Mouse (Mus musculus) liver, embryonic 11.5 days (tissue): ENCODE measurements at regions not wholly inside any gene's neighbourhood (a gene's known extent, or its start where the extent isn't known, plus 50 kb on each side); places are given as distances from the start of the nearest gene placed in this dataset.

Experiments used
- ATAC-seq: fragments of 200-750 bp; cut with Nextera tagmentation; replicated peaks from 2 replicates; pipeline ENCODE4 v1.8.0; 2017; ENCODE audit warnings: moderate number of reproducible peaks, mild to moderate bottlenecking, moderate TSS enrichment, moderate library complexity; ENCODE audit not compliant: low FRiP score
- DNase-seq: peaks from one replicate; pipeline ENCODE4 v3.0.0-alpha.2; 2017; ENCODE audit warnings: low spot score
- H3K27ac ChIP-seq: fragments of 300-500 bp; sonication (generic); 2 replicates; pipeline ENCODE4 v1.5.1; 2014; ENCODE audit warnings: mild to moderate bottlenecking, low read depth, low read length, control low read depth
- H3K27me3 ChIP-seq: fragments of 300-500 bp; sonication (generic); replicated peaks from 2 replicates; pipeline ENCODE4 v1.6.1; 2014; ENCODE audit warnings: low read length, mixed read lengths; ENCODE audit not compliant: control insufficient read depth, insufficient read depth
- H3K36me3 ChIP-seq: fragments of 300-500 bp; sonication (generic); 2 replicates; pipeline ENCODE4 v1.6.1; 2014; ENCODE audit warnings: mild to moderate bottlenecking, low read length, moderate library complexity, mixed read lengths; ENCODE audit not compliant: control insufficient read depth, insufficient read depth
- H3K4me1 ChIP-seq: fragments of 300-500 bp; sonication (generic); replicated peaks from 2 replicates; pipeline ENCODE4 v1.6.1; 2014; ENCODE audit warnings: low read length, mixed read lengths; ENCODE audit not compliant: control insufficient read depth, insufficient read depth
- H3K4me2 ChIP-seq: fragments of 300-500 bp; sonication (generic); 2 replicates; pipeline ENCODE4 v1.6.1; 2014; ENCODE audit warnings: mild to moderate bottlenecking, control low read depth, moderate library complexity
- H3K4me3 ChIP-seq: fragments of 300-500 bp; sonication (generic); 2 replicates; pipeline ENCODE4 v1.5.1; 2014; ENCODE audit warnings: low read depth, low read length, control low read depth
- H3K9ac ChIP-seq: fragments of 300-500 bp; sonication (generic); 2 replicates; pipeline ENCODE4 v1.6.1; 2014; ENCODE audit warnings: low read depth, low read length, control low read depth
- H3K9me3 ChIP-seq: fragments of 300-500 bp; sonication (generic); 2 replicates; pipeline ENCODE4 v1.6.1; 2016; ENCODE audit warnings: low read length, inconsistent platforms, mixed read lengths; ENCODE audit not compliant: control insufficient read depth
- WGBS: fragments of 180-500 bp; shearing (Covaris S2); extraction: QIAGEN DNeasy Blood & Tissue Kit; methylation state at CpG from one replicate; pipeline ENCODE4 v1.1.7; 2014; 5-methylcytosine and 5-hydroxymethylcytosine counted together

DNA sequence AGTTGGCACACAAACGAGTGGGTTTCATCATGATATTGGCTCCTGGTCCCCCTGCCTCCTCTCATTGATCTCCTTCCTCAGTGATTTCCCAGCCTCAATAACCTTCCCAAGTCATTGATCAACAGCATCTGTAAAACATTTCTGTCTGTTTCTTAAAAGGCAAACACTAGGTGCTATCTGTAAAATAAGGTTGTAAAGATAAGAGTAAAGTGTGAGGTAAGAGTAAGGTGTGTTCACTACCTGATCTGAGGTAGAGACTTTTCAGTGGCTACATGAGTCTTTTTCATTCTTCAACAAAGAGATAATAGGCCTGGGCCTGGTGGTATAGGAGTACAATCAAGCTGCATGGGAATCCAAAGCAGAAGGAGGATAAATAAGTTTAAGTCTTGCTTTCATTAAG, 55.7 kb downstream of the Plk2 start:
- H3K27ac ChIP-seq = no peak overlapping the region
- ATAC-seq = no peak
- no peaks in the 10 kb centered on the region for H3K27me3 ChIP-seq
- H3K9ac ChIP-seq = no peak overlapping the region
- H3K36me3 ChIP-seq = no peaks in the 10 kb centered on the region
- no peaks in the 10 kb centered on the region for H3K9me3 ChIP-seq
- no peak for DNase-seq
- no peak overlapping the region for H3K4me2 ChIP-seq
- no peak overlapping the region for H3K4me3 ChIP-seq
- WGBS = 45% methylated on average over 1 of the region's 1 CpGs
- no peaks in the 10 kb centered on the region for H3K4me1 ChIP-seq

DNA sequence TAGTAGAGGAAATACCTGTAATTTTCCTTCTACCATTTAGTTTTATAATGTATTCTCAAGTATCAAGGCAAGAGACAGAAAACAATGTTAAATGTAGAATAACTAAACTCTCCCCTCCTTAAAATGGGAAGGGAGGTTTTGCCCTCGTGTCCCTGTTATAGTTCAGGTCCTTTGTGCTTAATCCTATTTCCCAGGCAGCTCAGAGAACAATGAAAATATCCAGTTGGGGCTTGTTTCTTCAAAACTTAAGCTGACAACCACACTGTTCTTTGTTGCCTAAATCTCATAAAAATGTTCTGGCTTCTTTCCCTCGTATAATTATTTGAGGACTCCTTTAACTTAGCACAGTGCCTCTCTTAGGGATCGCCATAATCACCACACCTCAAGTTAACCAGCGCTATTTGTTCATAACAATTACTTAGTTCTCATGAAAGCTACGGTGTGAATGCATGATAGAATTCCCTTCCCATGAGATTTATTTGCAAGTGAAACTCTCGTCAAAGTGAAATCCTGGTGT, 57.2 kb downstream of the Plk2 start:
- H3K36me3 ChIP-seq = no peaks in the 10 kb centered on the region
- no peaks in the 10 kb centered on the region for H3K27me3 ChIP-seq
- 72% methylated on average over 6 of the region's 6 CpGs for WGBS
- H3K4me1 ChIP-seq = no peaks in the 10 kb centered on the region
- no peak overlapping the region for H3K4me3 ChIP-seq
- ATAC-seq (no peak), DNase-seq (no peak)
- H3K4me2 ChIP-seq = no peak overlapping the region
- no peak overlapping the region for H3K27ac ChIP-seq
- no peaks in the 10 kb centered on the region for H3K9me3 ChIP-seq
- H3K9ac ChIP-seq = no peak overlapping the region

DNA sequence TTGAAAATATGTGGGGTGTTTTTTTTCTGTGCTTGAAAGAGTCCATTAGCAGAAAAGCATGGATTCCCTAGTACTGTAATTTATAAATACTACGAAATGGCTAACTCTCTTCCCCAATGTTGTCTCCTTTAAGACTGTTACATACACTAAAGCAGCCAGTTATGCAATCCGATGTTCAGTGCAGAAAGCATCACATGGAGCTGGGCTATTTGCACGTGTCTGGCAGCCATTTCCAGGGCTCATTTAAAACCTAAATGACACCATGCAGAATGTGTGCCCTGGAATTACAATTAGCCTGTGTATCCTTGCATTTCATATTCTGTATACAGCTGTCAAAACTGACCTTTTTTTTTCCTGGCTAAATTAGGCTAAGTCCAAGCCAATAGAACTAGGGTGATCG, 60.2 kb downstream of the Plk2 start:
- WGBS = 80% methylated on average over 4 of the region's 4 CpGs
- no peaks in the 10 kb centered on the region for H3K36me3 ChIP-seq
- H3K4me3 ChIP-seq = no peak overlapping the region
- H3K27me3 ChIP-seq = no peaks in the 10 kb centered on the region
- H3K9me3 ChIP-seq = no peaks in the 10 kb centered on the region
- H3K27ac ChIP-seq = no peak overlapping the region
- no peak for ATAC-seq
- no peak overlapping the region for H3K4me2 ChIP-seq
- H3K9ac ChIP-seq = no peak overlapping the region
- no peak for DNase-seq
- no peaks in the 10 kb centered on the region for H3K4me1 ChIP-seq

DNA sequence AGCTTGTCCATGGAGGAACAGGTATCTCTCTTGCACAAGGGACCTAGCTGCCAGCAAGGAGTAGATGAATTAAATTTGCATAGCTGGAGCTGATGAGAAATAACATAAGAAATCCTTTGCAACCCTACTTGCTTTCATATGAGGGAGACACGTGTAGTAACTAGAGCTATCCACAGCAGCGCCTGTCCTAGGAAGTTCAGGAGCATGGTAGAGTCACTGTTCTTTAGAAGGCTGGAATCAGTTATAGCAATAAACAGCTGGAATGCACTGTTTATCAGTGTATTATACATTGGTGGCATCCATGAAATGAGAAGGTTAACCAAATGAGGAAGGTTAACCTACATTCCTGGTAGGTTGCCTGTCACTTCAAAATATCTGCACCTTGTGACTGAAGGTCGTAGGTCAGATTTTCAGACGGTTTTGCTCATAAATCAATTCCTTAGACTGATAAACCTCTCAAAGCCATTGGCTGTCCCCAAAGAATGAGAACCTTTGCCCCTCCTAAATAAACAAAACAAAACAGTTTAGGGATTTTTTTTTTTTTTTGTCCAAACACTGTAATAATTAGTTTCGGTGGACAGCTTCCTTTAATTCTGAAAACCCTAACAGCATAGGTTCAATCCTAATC, 60.8 kb downstream of the Plk2 start:
- no peaks in the 10 kb centered on the region for H3K4me1 ChIP-seq
- H3K27ac ChIP-seq = no peak overlapping the region
- no peak overlapping the region for H3K9ac ChIP-seq
- no peak for ATAC-seq
- H3K4me2 ChIP-seq = no peak overlapping the region
- no peak for DNase-seq
- no peak overlapping the region for H3K4me3 ChIP-seq
- H3K9me3 ChIP-seq = no peaks in the 10 kb centered on the region
- H3K36me3 ChIP-seq = no peaks in the 10 kb centered on the region
- WGBS = 63% methylated on average over 5 of the region's 5 CpGs
- no peaks in the 10 kb centered on the region for H3K27me3 ChIP-seq

DNA sequence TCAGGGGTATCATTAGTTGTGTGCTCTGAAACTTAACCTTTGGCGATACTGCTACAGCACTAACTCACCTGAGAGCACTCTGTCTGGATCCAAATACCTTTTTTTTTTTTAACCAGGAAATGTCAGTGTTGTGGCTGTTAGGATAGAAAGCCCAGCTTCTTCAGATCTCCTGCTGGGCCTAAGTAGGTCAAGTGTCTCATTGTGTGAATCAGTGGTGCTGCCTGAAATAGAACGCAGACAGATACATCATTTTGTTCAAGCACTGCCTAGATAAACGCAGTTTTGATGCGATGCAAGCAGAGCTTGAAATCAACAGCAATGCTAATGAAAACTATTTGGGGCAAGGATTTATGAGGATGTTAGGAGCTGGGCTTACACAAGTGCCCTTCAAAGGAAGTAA, 63.9 kb downstream of the Plk2 start:
- ATAC-seq (no peak), DNase-seq (no peak)
- no peak overlapping the region for H3K9ac ChIP-seq
- no peak overlapping the region for H3K4me2 ChIP-seq
- no peaks in the 10 kb centered on the region for H3K9me3 ChIP-seq
- H3K4me1 ChIP-seq = no peaks in the 10 kb centered on the region
- H3K27me3 ChIP-seq = no peaks in the 10 kb centered on the region
- H3K27ac ChIP-seq = no peak overlapping the region
- H3K36me3 ChIP-seq = no peaks in the 10 kb centered on the region
- WGBS = 69% methylated on average over 4 of the region's 4 CpGs
- no peak overlapping the region for H3K4me3 ChIP-seq

DNA sequence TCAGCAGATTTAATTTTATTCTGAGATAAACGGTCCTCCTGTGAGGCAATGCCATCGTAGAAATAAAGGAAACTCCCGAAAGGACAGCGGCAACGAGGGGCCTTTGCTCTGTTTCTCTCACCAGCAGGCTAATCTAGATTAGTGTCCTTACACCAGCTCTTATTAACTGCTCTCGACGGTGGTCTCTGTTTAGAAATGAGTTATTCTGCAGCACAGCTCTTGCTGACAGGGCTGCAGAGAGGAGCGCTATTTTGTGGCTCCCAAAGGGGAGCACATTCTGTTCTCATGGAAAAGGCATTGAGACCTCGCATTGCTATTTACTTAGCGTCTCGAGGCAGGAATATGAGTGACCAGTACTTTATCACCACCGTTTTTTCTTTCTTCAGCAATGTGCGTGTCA, 66.7 kb downstream of the Plk2 start:
- WGBS = 69% methylated on average over 13 of the region's 13 CpGs
- H3K4me2 ChIP-seq = no peak overlapping the region
- H3K4me3 ChIP-seq = no peak overlapping the region
- no peaks in the 10 kb centered on the region for H3K4me1 ChIP-seq
- no peaks in the 10 kb centered on the region for H3K36me3 ChIP-seq
- no peak for ATAC-seq
- H3K9me3 ChIP-seq = no peaks in the 10 kb centered on the region
- no peaks in the 10 kb centered on the region for H3K27me3 ChIP-seq
- H3K27ac ChIP-seq = no peak overlapping the region
- H3K9ac ChIP-seq = no peak overlapping the region
- DNase-seq = no peak

DNA sequence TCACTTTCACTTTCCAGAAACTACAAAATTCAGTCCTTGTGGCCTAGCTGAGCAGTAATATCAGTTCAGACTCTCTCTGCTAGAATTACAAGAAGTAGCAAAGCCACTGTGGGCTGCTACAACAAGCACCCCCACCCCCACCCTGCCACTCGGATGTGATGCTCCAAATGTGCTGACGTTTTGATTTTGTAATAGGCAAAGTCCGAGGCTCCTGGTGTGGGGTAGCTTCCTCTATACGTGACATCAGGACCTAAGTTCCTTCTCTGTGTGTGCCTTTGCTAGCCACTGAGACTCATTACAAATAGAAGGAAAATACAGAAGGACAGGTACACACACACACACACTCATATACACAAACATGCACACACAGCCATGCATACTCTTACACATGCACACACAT, 76.7 kb downstream of the Plk2 start:
- no peak overlapping the region for H3K9ac ChIP-seq
- H3K4me2 ChIP-seq = no peak overlapping the region
- no peaks in the 10 kb centered on the region for H3K4me1 ChIP-seq
- H3K9me3 ChIP-seq = no peaks in the 10 kb centered on the region
- ATAC-seq = no peak
- no peak for DNase-seq
- H3K36me3 ChIP-seq = no peaks in the 10 kb centered on the region
- 37% methylated on average over 4 of the region's 4 CpGs for WGBS
- no peak overlapping the region for H3K4me3 ChIP-seq
- H3K27me3 ChIP-seq = no peaks in the 10 kb centered on the region
- H3K27ac ChIP-seq = no peak overlapping the region

DNA sequence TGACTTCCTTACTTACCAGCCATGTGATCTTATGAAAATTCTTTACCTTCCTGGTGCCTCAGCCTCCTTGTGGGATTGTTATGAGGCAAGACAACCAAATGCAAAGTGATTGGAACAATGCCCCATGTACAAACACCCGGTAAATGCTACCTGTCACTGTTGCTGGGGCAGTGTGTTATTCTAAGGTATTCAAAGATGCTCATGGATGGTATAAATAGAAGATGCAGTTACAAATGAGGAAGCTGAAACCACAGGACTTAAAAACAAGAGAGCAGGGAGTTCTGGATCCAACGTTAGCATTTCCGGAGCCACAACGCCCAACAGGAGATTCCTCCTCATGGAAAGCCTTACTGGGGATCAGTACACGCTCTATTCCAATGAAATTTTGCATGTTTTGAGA, 82.9 kb downstream of the Plk2 start:
- DNase-seq (no peak), ATAC-seq (no peak)
- no peaks in the 10 kb centered on the region for H3K4me1 ChIP-seq
- 62% methylated on average over 5 of the region's 5 CpGs for WGBS
- H3K36me3 ChIP-seq = no peaks in the 10 kb centered on the region
- no peaks in the 10 kb centered on the region for H3K27me3 ChIP-seq
- H3K4me2 ChIP-seq = no peak overlapping the region
- H3K9ac ChIP-seq = no peak overlapping the region
- no peak overlapping the region for H3K27ac ChIP-seq
- no peak overlapping the region for H3K4me3 ChIP-seq
- no peaks in the 10 kb centered on the region for H3K9me3 ChIP-seq

DNA sequence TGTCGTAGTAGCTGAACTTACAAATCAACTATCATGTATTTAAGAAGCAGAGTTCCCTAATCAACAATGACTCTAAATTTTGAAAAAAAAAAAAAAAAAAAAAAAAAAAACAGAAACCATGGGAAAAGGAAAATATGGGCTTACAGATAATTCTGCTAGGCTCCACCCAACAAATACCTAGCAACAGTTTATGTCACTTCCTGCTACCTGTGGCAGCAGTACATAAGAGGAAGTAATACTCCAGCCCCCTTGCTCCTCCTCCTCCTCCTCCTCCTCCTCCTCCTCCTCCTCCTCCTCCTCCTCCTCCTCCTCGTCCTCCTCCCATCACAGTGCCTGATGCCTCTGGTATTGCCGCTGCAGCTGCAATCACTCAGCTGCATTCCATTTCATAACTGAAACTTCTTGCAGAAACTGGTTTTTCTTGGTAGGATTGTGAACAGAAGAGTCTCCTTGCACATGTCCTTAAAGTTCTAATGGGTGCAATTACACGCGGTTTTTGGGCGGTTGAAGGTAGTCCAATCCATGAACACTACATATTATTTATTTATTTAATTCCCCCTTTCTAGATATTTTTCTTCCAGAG, 89.6 kb downstream of the Plk2 start:
- no peak for ATAC-seq
- H3K9me3 ChIP-seq = no peaks in the 10 kb centered on the region
- H3K4me1 ChIP-seq = no peaks in the 10 kb centered on the region
- DNase-seq = no peak
- H3K9ac ChIP-seq = no peak overlapping the region
- H3K36me3 ChIP-seq = no peaks in the 10 kb centered on the region
- H3K4me2 ChIP-seq = no peak overlapping the region
- 84% methylated on average over 5 of the region's 6 CpGs for WGBS
- no peaks in the 10 kb centered on the region for H3K27me3 ChIP-seq
- H3K27ac ChIP-seq = no peak overlapping the region
- no peak overlapping the region for H3K4me3 ChIP-seq
